Mouse (Mus musculus) right cerebral cortex, adult 2 months (tissue): ENCODE data around the gene Rbp1.

Source experiments
- DNase-seq, 2 experiments: peaks; one replicate each; pipeline ENCODE4 v3.0.0; 2021 to 2022; ENCODE audit warnings: low spot score in 2 of 2

Gene Rbp1

GRCm38 (mm10) chr9:98422656-98423055 is at the start of gene Rbp1:
TSS of gene Rbp1 (plus strand) at chr9:98422961.
- DNase-seq: no peak

DNA sequence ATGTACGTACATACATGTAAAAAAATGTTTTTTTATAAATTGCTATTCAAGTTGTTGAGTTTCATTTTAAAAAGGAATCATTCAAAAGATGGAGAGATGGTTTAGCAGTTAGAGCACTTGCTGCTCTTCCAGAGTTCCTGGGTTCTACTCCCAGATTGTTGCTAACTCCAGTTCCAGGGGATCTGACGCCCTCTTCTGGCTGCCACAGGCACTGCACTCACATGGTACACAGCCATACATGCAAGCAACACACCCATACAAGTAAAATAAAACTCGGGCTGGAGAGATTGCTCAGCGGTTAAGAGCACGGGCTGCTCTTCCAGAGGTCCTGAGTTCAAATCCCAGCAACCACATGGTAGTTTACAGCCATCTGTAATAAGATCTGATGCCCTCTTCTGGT is 49.4 kb upstream of the Rbp1 start:
- no peak for DNase-seq

- DNase-seq: peak; percentile 39 to 52
Observed at GRCm38 (mm10) chr9:98374897-98375296, 47.9 kb upstream of the Rbp1 start.

DNA sequence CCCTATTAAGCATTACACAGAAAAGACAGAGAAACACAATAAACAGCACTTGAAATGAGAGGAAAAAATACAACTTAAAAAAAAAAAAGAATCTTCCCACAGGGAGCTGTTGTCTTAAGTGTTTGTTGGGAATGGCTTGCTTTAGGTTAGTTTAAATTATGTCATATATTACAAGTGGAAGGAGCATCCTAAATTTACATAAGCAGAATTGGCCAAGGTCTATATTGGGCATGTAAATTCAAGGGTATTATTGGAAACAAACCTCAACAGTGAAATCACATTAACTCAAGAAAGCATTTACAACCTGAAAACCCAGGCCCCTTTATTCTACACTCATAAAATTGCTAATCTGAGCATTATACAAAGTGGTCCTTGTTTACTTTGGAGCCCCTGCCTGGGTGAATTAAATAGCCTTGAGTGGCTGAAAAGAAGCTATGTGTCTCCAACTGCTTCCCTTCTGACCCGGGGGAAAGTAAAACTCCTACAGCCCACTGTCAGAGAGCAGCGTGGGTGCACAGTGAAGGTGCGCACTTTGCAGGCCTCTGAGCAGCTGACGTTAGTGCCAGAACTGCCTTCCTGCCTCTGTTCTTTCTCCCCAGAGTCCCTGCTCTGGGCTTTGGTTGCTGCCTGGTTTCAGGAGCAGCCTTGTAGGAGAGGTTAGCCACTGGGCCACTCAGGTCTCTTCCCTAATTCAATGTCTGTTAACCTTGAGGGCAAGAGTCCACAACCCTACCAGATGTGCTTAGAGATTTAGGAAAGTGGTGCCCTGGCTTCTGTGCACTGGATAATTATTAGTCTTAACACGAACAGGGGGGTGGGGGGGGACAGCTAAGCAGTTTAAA is 47.2 kb upstream of the Rbp1 start:
- no peak for DNase-seq

DNA sequence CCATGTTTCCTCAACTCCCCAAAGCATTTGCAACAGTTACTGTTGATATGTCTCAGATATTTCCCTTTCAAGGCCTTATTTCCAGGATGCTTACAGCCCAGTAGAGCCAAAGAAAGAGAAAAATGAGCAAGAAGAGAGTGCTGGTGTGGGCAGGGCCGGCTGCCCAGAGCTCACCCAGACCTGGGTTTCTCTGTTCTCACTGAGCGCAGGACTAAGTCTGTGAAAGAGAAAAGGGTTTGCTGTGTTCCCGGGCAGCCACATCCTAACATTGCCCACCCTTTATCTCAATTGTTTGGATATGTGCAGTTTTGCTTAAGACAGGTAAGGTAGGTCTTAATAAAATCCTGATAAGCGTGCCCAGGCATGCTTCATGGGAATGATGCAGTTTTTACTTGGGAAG is 43.0 kb upstream of the Rbp1 start:
- DNase-seq: no peak

DNA sequence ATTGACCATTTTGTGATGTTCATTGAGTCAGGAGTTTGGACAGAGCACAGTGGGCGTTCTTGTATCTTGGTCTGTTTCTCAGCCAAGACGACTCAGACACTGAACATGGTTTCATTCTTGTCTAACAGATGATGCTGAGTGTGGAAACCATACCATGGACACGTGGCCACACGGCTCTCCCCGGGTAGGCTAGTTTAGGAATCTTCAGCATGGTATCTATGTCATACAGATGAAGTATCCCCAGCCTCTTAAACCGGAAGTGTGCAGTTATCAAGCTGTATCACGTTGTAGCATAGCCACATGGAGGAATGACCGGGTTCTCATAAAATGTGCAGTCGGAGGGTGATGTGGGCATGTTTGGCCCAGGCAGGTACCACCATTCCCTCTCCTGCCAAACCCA is 42.2 kb upstream of the Rbp1 start:
- no peak for DNase-seq

GRCm38 (mm10) chr9:98387741-98388632 is 34.8 kb upstream of the Rbp1 start:
- DNase-seq: peak in 1 of 2 experiments; percentile 22

- peak; percentile 62 to 68 for DNase-seq
Observed at GRCm38 (mm10) chr9:98388633-98388965, 34.2 kb upstream of the Rbp1 start.

DNA sequence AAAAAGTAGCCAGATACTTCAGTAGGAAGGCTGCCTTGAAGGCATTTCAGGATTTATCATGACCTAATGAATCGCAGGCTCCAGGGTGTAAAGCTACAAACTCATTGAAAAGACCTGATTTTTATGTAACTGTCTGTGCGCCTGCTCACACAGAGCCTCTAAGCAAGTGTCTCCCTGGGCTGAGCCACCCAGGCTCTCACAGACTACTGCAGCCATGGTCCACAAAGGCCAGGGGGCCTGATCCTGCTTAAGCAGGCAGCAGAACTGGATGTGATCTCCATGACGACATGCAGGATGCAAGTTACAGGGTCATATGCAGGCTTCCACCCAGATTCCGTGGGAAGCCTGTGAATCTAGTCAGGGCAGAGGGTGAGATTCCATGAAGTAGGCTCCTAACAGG is 29.3 kb upstream of the Rbp1 start:
- no peak for DNase-seq

GRCm38 (mm10) chr9:98397211-98397610 is 25.6 kb upstream of the Rbp1 start:
- no peak for DNase-seq

DNA sequence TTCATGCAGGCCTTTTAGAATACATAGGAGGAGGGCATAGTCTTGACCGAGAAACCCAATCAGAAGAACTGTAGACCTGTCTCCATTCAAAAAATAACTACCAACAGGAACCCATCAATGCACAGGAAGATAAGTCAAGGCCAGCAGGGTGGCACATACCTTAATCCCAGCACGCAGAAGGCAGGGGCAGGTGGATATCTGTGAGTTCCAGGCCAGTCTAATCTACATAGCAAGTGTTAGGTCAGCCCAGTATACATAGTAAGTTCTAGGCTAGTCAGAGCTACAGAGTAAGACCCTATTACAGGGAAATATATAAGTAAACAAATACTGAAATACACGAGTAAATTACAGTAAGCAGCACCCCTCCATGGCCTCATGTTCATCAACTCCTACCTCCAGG is 24.9 kb upstream of the Rbp1 start:
- DNase-seq: no peak

GRCm38 (mm10) chr9:98400185-98400894 is 22.4 kb upstream of the Rbp1 start:
- peak; percentile 73 to 74 for DNase-seq

- no peak for DNase-seq
Observed at GRCm38 (mm10) chr9:98401611-98402010, 21.1 kb upstream of the Rbp1 start.

- DNase-seq: no peak
Observed at GRCm38 (mm10) chr9:98407771-98408170, 15.0 kb upstream of the Rbp1 start.

DNA sequence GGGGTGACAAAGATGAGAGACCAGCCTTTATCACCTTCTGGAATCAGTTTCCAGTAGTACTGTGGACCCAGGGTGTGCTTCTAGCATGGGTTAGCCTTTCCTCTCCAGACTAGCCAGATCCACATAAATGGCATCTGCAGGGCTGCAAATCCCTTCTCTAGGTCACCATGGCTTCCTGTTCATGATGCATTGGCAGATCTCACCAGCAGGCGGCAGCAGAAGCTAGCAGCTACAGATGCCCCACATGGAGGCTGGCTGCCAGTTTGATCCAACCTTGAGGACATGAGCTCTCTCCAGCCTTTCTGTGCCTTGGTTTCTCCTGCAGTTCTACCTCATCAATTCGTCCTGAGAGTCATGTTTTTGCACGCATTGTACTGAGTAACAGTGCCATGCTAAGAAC is 13.6 kb upstream of the Rbp1 start:
- DNase-seq: peak; percentile 78 to 83

DNA sequence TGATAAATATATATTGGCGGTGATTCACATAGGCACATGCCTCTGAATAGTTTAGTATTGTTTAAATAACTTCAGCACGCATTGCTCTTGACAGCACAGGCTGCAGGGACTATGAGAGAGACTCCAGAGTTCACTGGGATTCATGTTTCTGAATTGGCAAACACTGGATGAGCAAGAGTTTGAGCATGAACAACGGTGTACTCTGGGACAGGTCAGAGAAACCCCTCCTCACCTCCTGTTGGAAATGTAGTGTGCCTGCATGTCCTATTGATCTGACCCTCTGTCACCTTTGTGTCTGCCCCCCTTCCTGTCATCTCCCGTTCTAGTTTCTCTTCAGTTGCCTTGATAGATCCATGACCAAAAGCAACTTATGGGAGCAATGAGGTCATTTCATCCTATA is 7.3 kb upstream of the Rbp1 start:
- no peak for DNase-seq

- peak in 1 of 2 experiments; percentile 37 for DNase-seq
Observed at GRCm38 (mm10) chr9:98417919-98418318, 4.8 kb upstream of the Rbp1 start.

DNA sequence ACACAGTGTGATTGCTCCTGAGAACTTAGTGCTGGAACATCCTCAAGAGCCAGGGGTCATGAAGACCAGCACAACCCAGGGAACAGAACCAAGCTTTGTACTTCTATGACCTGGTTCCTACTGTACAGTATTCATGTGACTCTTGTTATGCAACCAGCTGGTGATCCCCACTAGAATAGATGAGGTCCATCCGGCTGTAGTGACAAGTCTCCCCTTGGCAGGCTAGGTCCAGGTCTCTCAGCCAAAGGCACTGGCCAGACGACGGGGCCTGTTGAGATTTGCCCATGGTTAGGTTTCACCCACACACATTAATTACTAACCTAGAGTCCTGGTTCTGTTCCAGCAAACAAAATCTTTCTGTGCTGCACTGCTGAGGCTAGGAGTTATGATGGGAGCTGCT is 4.4 kb upstream of the Rbp1 start:
- DNase-seq: no peak

DNA sequence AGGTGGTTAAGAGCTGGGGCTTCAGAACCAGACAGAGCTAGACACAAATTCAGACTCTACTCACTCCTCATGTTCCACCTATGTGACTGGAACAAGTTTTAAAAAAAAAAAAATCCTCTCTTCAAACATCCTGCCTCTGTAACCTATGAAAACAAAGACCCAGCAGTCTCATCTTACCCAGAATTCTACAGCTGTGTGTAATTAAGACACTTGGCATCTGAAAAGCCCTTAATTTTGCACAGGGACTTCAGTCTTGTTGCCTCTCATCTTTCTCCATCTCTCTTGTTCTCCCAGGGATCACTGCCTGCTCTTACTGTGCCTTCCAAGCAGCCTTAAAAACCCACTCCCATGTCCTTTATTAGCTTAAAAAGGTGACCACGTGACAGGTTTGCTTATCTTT is 2.1 kb upstream of the Rbp1 start:
- no peak for DNase-seq

DNA sequence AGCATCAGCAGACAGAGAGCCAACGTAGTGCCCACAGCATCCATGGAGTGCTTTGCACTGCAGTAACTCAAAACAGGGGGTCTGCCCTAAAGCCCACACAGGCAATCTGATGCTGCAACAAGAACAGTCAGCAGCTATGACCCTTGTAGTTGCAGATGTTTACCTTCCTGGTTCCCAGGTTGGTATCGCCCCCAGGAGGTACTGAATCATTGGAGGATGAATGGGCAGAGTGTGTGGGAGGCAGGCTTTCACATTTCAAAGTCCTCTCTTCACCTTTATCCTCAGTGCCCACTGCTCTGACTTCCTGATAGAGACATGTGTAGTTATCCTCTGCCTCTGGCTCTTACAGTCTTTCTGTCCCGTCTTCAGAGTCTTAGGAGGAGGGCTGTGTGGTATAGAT is 858 bp upstream of the Rbp1 start:
- DNase-seq: no peak

GRCm38 (mm10) chr9:98423691-98424090 is 930 bp downstream of the Rbp1 start:
- DNase-seq: no peak

DNA sequence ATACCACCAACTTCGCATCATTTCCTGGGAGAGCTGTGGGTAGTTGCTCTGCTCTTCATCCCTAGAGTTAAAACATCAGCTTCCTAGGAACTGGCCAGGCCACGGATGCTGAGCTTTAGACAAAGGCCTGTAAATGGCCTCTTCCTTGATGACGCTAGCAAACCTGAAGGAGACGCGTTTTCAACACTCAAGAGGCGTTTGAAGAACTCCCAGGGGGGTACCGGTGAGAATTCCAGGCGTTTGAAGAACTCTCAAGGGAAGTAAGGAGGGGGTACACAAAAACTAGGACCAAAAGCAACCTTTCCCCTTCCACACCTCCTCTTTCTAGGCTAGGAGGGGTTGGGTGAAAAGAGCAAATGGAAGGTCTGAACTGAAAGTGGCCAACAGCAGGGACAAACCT is 1.5 kb downstream of the Rbp1 start:
- no peak for DNase-seq
